Mouse (Mus musculus) cerebellum, adult 2 months (tissue): ENCODE measurements around the gene Slc17a4.

Experiments
- CTCF ChIP-seq: fragments of 200-500 bp; IDR thresholded peaks from 2 replicates; pipeline ENCODE4 v1.5.1; 2011; ENCODE audit warnings: low read depth, mild to moderate bottlenecking, control low read depth, low read length, moderate library complexity, borderline replicate concordance; ENCODE audit not compliant: insufficient read depth
- POLR2A ChIP-seq: fragments of 200-500 bp; IDR thresholded peaks from 2 replicates; pipeline ENCODE4 v1.6.1; 2011; ENCODE audit warnings: low read length, control low read depth, borderline replicate concordance; ENCODE audit not compliant: insufficient read depth

- TF ChIP-seq CTCF, result no peak
- no peak for TF ChIP-seq POLR2A
Measured at GRCm38 (mm10) chr13:23892592-23893268, 22.1 kb downstream of the Slc17a4 start.
